In genomic region chr1:30564757-30565156, GRCm38 (mm10) we compare ENCODE assay signal across 24 mouse cellular contexts.
"Had no signal": no experiment of that assay in that cellular context is flagged by ENCODE, and none has a peak within 500 bp of the region (broad histone marks: within the 10 kb centered on the region; RNA-seq: fewer than 3 reads in every experiment).

No protein-coding gene starts in this region.

- H3K4me2 ChIP-seq: limb, embryonic 13.5 days; liver, embryonic 12.5 days; liver, embryonic 15.5 days; lung, embryonic 15.5 days; midbrain, embryonic 13.5 days; stomach, embryonic 15.5 days had no signal

- H3K27me3 ChIP-seq: limb, embryonic 13.5 days; liver, embryonic 12.5 days; liver, embryonic 15.5 days; lung, embryonic 15.5 days; megakaryocyte, embryonic 14.5 days; midbrain, embryonic 13.5 days; stomach, embryonic 15.5 days had no signal

- H3K9me3 ChIP-seq: limb, embryonic 10.5 days; limb, embryonic 13.5 days; liver, embryonic 12.5 days; liver, embryonic 15.5 days; lung, embryonic 15.5 days; midbrain, embryonic 10.5 days; midbrain, embryonic 13.5 days; stomach, embryonic 15.5 days had no signal

- H3K36me3 ChIP-seq: limb, embryonic 10.5 days; limb, embryonic 13.5 days; liver, embryonic 12.5 days; liver, embryonic 15.5 days; lung, embryonic 15.5 days; midbrain, embryonic 10.5 days; midbrain, embryonic 13.5 days; stomach, embryonic 15.5 days had no signal

- H3K4me3 ChIP-seq: limb, embryonic 10.5 days; limb, embryonic 13.5 days; liver, embryonic 12.5 days; liver, embryonic 15.5 days; lung, embryonic 15.5 days; megakaryocyte, embryonic 14.5 days; midbrain, embryonic 10.5 days; midbrain, embryonic 13.5 days; myocyte; stomach, embryonic 15.5 days had no signal

- H3K27ac ChIP-seq: limb, embryonic 10.5 days; limb, embryonic 13.5 days; liver, embryonic 12.5 days; liver, embryonic 15.5 days; lung, embryonic 15.5 days; midbrain, embryonic 10.5 days; midbrain, embryonic 13.5 days; stomach, embryonic 15.5 days had no signal

- H3K4me1 ChIP-seq: limb, embryonic 10.5 days; limb, embryonic 13.5 days; liver, embryonic 12.5 days; liver, embryonic 15.5 days; lung, embryonic 15.5 days; megakaryocyte, embryonic 14.5 days; midbrain, embryonic 10.5 days; midbrain, embryonic 13.5 days; stomach, embryonic 15.5 days had no signal

- ATAC-seq: liver, embryonic 12.5 days; midbrain, embryonic 13.5 days; midbrain, embryonic 16.5 days had no signal

- DNase-seq: kidney, adult 18-20 months; kidney, adult 9 months; kidney, postnatal 14 days; kidney, postnatal 4 days; liver; lung, adult 18-20 months; lung, postnatal 10 days; lung, postnatal 36 days; right cerebral cortex, adult 18-20 months; right cerebral cortex, postnatal 14 days; right cerebral cortex, postnatal 4 days; thymus, adult 18-20 months; thymus, postnatal 36 days had no signal

- H3K9ac ChIP-seq: limb, embryonic 13.5 days; liver, embryonic 12.5 days; liver, embryonic 15.5 days; lung, embryonic 15.5 days; midbrain, embryonic 13.5 days; stomach, embryonic 15.5 days had no signal
